In genomic region chr7:19822193-19822592, GRCm38 (mm10) we compare ENCODE assay signal across 8 mouse cellular contexts. TPM values are rescaled to one million over a fixed set of nuclear protein-coding genes. Genes with fewer than 3 reads are reported as not detected.
DNase-seq lines count a peak whose midpoint lies in the region; ATAC-seq lines count a peak whose summit lies in the region.

No protein-coding gene starts in this region.

- peak overlapping the region; percentile 60 for H3K9ac ChIP-seq in limb, embryonic 12.5 days (replicated peaks)
- peak overlapping the region; percentile 71 for H3K9ac ChIP-seq in stomach, embryonic 14.5 days (replicated peaks; ENCODE audit: low read depth, low read length)

- H3K4me3 ChIP-seq in megakaryocyte, embryonic 14.5 days (replicated peaks), result peak overlapping the region; percentile 93
- peak overlapping the region; percentile 44 for H3K4me3 ChIP-seq in limb, embryonic 12.5 days (replicated peaks)
- peak overlapping the region; percentile 47 for H3K4me3 ChIP-seq in stomach, embryonic 14.5 days (ENCODE audit: low read depth, low read length)

- no peaks in the 10 kb centered on the region for H3K9me3 ChIP-seq in megakaryocyte, embryonic 14.5 days
- 0 out of 2 replicates have a peak, but pooled peaks cover 4% of the 10 kb centered on the region for H3K9me3 ChIP-seq in limb, embryonic 12.5 days
- H3K9me3 ChIP-seq in stomach, embryonic 14.5 days (ENCODE audit: control insufficient read depth, low read depth, low read length), result no peaks in the 10 kb centered on the region; the same call in 1 of the 2 replicates

- H3K36me3 ChIP-seq in megakaryocyte, embryonic 14.5 days (replicated peaks; ENCODE audit: low read length), result peaks cover 33% of the 10 kb centered on the region
- H3K36me3 ChIP-seq in limb, embryonic 12.5 days, result no peaks in the 10 kb centered on the region
- no peaks in the 10 kb centered on the region for H3K36me3 ChIP-seq in stomach, embryonic 14.5 days (ENCODE audit: control insufficient read depth, insufficient read depth, low read length)

- H3K27ac ChIP-seq in limb, embryonic 12.5 days, result no peak overlapping the region
- H3K27ac ChIP-seq in stomach, embryonic 14.5 days (ENCODE audit: low read length), result peak overlapping the region; percentile 41; the same call in 1 of the 2 replicates

- no peaks in the 10 kb centered on the region for H3K27me3 ChIP-seq in megakaryocyte, embryonic 14.5 days (replicated peaks)
- H3K27me3 ChIP-seq in limb, embryonic 12.5 days, result peaks cover 58% of the 10 kb centered on the region
- H3K27me3 ChIP-seq in stomach, embryonic 14.5 days (ENCODE audit: control insufficient read depth, insufficient read depth, low read length), result no peaks in the 10 kb centered on the region

- peaks cover 92% of the 10 kb centered on the region for H3K4me1 ChIP-seq in megakaryocyte, embryonic 14.5 days
- peaks cover 27% of the 10 kb centered on the region for H3K4me1 ChIP-seq in limb, embryonic 12.5 days (replicated peaks)
- H3K4me1 ChIP-seq in stomach, embryonic 14.5 days (ENCODE audit: control insufficient read depth, insufficient read depth, low read length), result peaks cover 38% of the 10 kb centered on the region

- peak overlapping the region; percentile 63 for H3K4me2 ChIP-seq in limb, embryonic 12.5 days
- peak overlapping the region; percentile 87 for H3K4me2 ChIP-seq in stomach, embryonic 14.5 days (replicated peaks; ENCODE audit: low read depth, low read length)

- DNase-seq in adrenal gland, postnatal 14 days, result peak; percentile 65
- DNase-seq in adrenal gland, adult 8-10 months, result no peak
- DNase-seq in embryo, embryonic 9.5 days (ENCODE audit: extremely low spot score), result no peak
- DNase-seq in thymus, postnatal 14 days, result no peak

- 5% methylated on average over 20 of the region's 20 CpGs for WGBS in limb, embryonic 12.5 days
- WGBS in stomach, embryonic 14.5 days, result 5% methylated on average over 20 of the region's 20 CpGs

- ATAC-seq in megakaryocyte, adult 5-6 weeks (ENCODE audit: poor library complexity, severe bottlenecking), result no peak
- no peak for ATAC-seq in limb, embryonic 12.5 days (ENCODE audit: insufficient number of reproducible peaks, insufficient read depth, low FRiP score, low TSS enrichment, low read depth)
- no peak for ATAC-seq in stomach, embryonic 14.5 days (ENCODE audit: insufficient number of reproducible peaks, insufficient read depth, low FRiP score, low read depth)

RNA-seq across cellular contexts. Expression of gene Bcl3, which starts 0.4 kb away (rescaled TPM):
- 26.6 and 36.9 TPM in 2 replicates for total RNA-seq in adrenal gland, postnatal 14 days (2021)
- total RNA-seq in adrenal gland, adult 8-10 months (2022), result 10 to 100 TPM; 16.5 to 23.4 (median 21.9) TPM
- polyA plus RNA-seq in megakaryocyte, embryonic 14.5 days (2012; ENCODE audit: insufficient read depth, low replicate concordance), result 183 and 210 TPM in 2 replicates
- total RNA-seq in megakaryocyte, adult 5-6 weeks (2015), result 29.2 and 39.1 TPM in 2 replicates
- 9.7 and 17.1 TPM in 2 replicates for total RNA-seq in megakaryocyte, adult 5-6 weeks (2017)
- 0.54 and 0.82 TPM in 2 replicates for polyA plus RNA-seq in limb, embryonic 12.5 days (2016; fragmentation: Nextera tagmentation; extraction: Ambion mirVana)
- polyA plus RNA-seq in stomach, embryonic 14.5 days (2014; fragmentation: Nextera tagmentation; extraction: Ambion mirVana), result 10.7 and 11.5 TPM in 2 replicates

RNA-seq across cellular contexts. Expression of gene Cblc, which starts 25.6 kb away (rescaled TPM):
- total RNA-seq in adrenal gland, postnatal 14 days (2021), result 1.4 TPM in 1 of 2 replicates, not detected in the other
- under 1 TPM in 1 of 4 experiments, not detected in 3; 0.43 TPM for total RNA-seq in adrenal gland, adult 8-10 months (2022)
- polyA plus RNA-seq in megakaryocyte, embryonic 14.5 days (2012; ENCODE audit: insufficient read depth, low replicate concordance), result not detected in 2 replicates
- total RNA-seq in megakaryocyte, adult 5-6 weeks (2015), result not detected in 2 replicates
- total RNA-seq in megakaryocyte, adult 5-6 weeks (2017), result not detected in 2 replicates
- 2.8 and 3.1 TPM in 2 replicates for polyA plus RNA-seq in limb, embryonic 12.5 days (2016; fragmentation: Nextera tagmentation; extraction: Ambion mirVana)
- polyA plus RNA-seq in stomach, embryonic 14.5 days (2014; fragmentation: Nextera tagmentation; extraction: Ambion mirVana), result 15.1 and 17.7 TPM in 2 replicates

RNA-seq across cellular contexts. Expression of gene Gm19345, which starts 29.6 kb away (rescaled TPM):
- 0.59 TPM in 1 of 2 replicates, not detected in the other for total RNA-seq in adrenal gland, postnatal 14 days (2021)
- under 1 TPM in 2 of 4 experiments, not detected in 2; 0.28 to 0.35 TPM for total RNA-seq in adrenal gland, adult 8-10 months (2022)
- 0.12 TPM in 1 of 2 replicates, not detected in the other for polyA plus RNA-seq in megakaryocyte, embryonic 14.5 days (2012; ENCODE audit: insufficient read depth, low replicate concordance)
- total RNA-seq in megakaryocyte, adult 5-6 weeks (2015), result not detected in 2 replicates
- not detected in 2 replicates for total RNA-seq in megakaryocyte, adult 5-6 weeks (2017)
- 0.43 TPM in 1 of 2 replicates, not detected in the other for polyA plus RNA-seq in limb, embryonic 12.5 days (2016; fragmentation: Nextera tagmentation; extraction: Ambion mirVana)
- polyA plus RNA-seq in stomach, embryonic 14.5 days (2014; fragmentation: Nextera tagmentation; extraction: Ambion mirVana), result not detected in 2 replicates

RNA-seq across cellular contexts. Expression of gene Ceacam16, which starts 38.9 kb away (rescaled TPM):
- total RNA-seq in adrenal gland, postnatal 14 days (2021), result 0.33 and 0.38 TPM in 2 replicates
- total RNA-seq in adrenal gland, adult 8-10 months (2022), result under 1 TPM in 1 of 4 experiments, not detected in 3; 0.31 TPM
- polyA plus RNA-seq in megakaryocyte, embryonic 14.5 days (2012; ENCODE audit: insufficient read depth, low replicate concordance), result 2.0 and 6.1 TPM in 2 replicates
- total RNA-seq in megakaryocyte, adult 5-6 weeks (2015), result 0.47 and 0.75 TPM in 2 replicates
- total RNA-seq in megakaryocyte, adult 5-6 weeks (2017), result 0.18 and 0.28 TPM in 2 replicates
- polyA plus RNA-seq in limb, embryonic 12.5 days (2016; fragmentation: Nextera tagmentation; extraction: Ambion mirVana), result not detected in 2 replicates
- polyA plus RNA-seq in stomach, embryonic 14.5 days (2014; fragmentation: Nextera tagmentation; extraction: Ambion mirVana), result not detected in 2 replicates

RNA-seq across cellular contexts. Expression of gene Bcam, which starts 51.4 kb away (rescaled TPM):
- total RNA-seq in adrenal gland, postnatal 14 days (2021), result 59.8 and 70.8 TPM in 2 replicates
- total RNA-seq in adrenal gland, adult 8-10 months (2022), result 10 to 100 TPM; 50.3 to 63.5 (median 55.3) TPM
- 0.58 and 1.6 TPM in 2 replicates for polyA plus RNA-seq in megakaryocyte, embryonic 14.5 days (2012; ENCODE audit: insufficient read depth, low replicate concordance)
- not detected in 2 replicates for total RNA-seq in megakaryocyte, adult 5-6 weeks (2015)
- 0.29 TPM in 1 of 2 replicates, not detected in the other for total RNA-seq in megakaryocyte, adult 5-6 weeks (2017)
- polyA plus RNA-seq in limb, embryonic 12.5 days (2016; fragmentation: Nextera tagmentation; extraction: Ambion mirVana), result 59.7 and 63.3 TPM in 2 replicates
- 156 and 164 TPM in 2 replicates for polyA plus RNA-seq in stomach, embryonic 14.5 days (2014; fragmentation: Nextera tagmentation; extraction: Ambion mirVana)
